Mouse (Mus musculus) C2C12 (cell line): Measurements from ENCODE around the gene Dock2.

Source experiments
- CEBPB ChIP-seq: IDR thresholded peaks from one replicate; pipeline ENCODE4 v1.6.1; 2011; ENCODE audit warnings: low read depth, mild to moderate bottlenecking, control low read depth, moderate library complexity
- CTCF ChIP-seq: IDR thresholded peaks from one replicate; pipeline ENCODE4 v1.5.1; 2011; ENCODE audit not compliant: control insufficient read depth, insufficient read depth, insufficient read length
- MYOG ChIP-seq: IDR thresholded peaks from one replicate; pipeline ENCODE4 v1.6.1; 2011; ENCODE audit not compliant: control insufficient read depth, insufficient read length; ENCODE audit errors: extremely low read depth
- USF1 ChIP-seq: IDR thresholded peaks from one replicate; pipeline ENCODE4 v1.6.1; 2011; ENCODE audit warnings: low read depth, mild to moderate bottlenecking, control low read depth, moderate library complexity

DNA sequence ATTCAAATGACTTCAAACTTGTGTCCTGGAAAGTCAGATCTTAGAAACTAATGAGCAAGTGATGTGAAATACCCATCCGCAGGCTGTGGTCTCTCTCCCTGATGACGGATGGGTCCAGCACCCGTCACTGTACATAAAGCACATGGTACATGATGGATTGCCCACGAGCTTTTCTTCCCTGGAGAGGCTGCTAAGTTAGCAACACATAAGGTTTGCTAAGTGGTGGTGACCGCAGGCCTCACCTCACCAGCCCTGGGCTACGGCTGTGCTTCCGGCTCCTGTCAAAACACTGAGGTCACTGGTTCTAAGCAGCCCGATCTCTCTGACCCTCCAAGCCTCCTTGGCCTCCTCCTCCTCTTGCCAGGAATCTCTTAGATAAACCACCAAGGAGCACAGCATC, 377.4 kb downstream of the Dock2 start:
- TF ChIP-seq MYOG (no peak), CTCF (no peak), CEBPB (no peak), USF1 (no peak)
